Mouse (Mus musculus) hindbrain, embryonic 14.5 days (tissue): ENCODE results near the gene Tmem50b. TPM values are rescaled to one million over a fixed set of nuclear protein-coding genes. Genes with fewer than 3 reads are reported as not detected.

Experiments
- ATAC-seq: fragments of 200-750 bp; cut with Nextera tagmentation; 2 replicates; pipeline ENCODE4 v1.8.0; 2017; ENCODE audit warnings: moderate number of reproducible peaks, mild to moderate bottlenecking, moderate TSS enrichment, moderate library complexity; ENCODE audit not compliant: low FRiP score
- DNase-seq: peaks from one replicate; pipeline ENCODE4 v3.0.0-alpha.2; 2015; ENCODE audit warnings: low spot score
- H3K27ac ChIP-seq: fragments of 300-500 bp; sonication (generic); 2 replicates; pipeline ENCODE4 v1.5.1; 2014; ENCODE audit warnings: mild to moderate bottlenecking, moderate library complexity
- H3K27me3 ChIP-seq: fragments of 300-500 bp; sonication (generic); 2 replicates; pipeline ENCODE4 v1.6.1; 2014; ENCODE audit warnings: mild to moderate bottlenecking, low read length, mixed read lengths; ENCODE audit not compliant: control insufficient read depth, insufficient read depth
- H3K36me3 ChIP-seq: fragments of 300-500 bp; sonication (generic); replicated peaks from 2 replicates; pipeline ENCODE4 v1.6.1; 2014; ENCODE audit not compliant: control insufficient read depth, insufficient read depth
- H3K4me1 ChIP-seq: fragments of 300-500 bp; sonication (generic); replicated peaks from 2 replicates; pipeline ENCODE4 v1.6.1; 2014; ENCODE audit warnings: antibody characterized with exemption, low read length, mixed read lengths; ENCODE audit not compliant: control insufficient read depth, insufficient read depth
- H3K4me2 ChIP-seq: fragments of 300-500 bp; sonication (generic); replicated peaks from 2 replicates; pipeline ENCODE4 v1.6.1; 2014; ENCODE audit warnings: mild to moderate bottlenecking, moderate library complexity
- H3K4me3 ChIP-seq: fragments of 300-500 bp; sonication (generic); replicated peaks from 2 replicates; pipeline ENCODE4 v1.5.1; 2014; ENCODE audit warnings: mild to moderate bottlenecking, low read length
- H3K9ac ChIP-seq: fragments of 300-500 bp; sonication (generic); 2 replicates; pipeline ENCODE4 v1.6.1; 2014
- H3K9me3 ChIP-seq: fragments of 300-500 bp; sonication (generic); 2 replicates; pipeline ENCODE4 v1.6.1; 2016; ENCODE audit warnings: low read length; ENCODE audit not compliant: control insufficient read depth
- WGBS: fragments of 180-500 bp; shearing (Covaris S2); extraction: QIAGEN DNeasy Blood & Tissue Kit; methylation state at CpG from one replicate; pipeline ENCODE4 v1.1.7; 2014; 5-methylcytosine and 5-hydroxymethylcytosine counted together
- polyA plus RNA-seq: library from polyadenylated mRNA; unstranded; fragments of >200 nt; fragmentation: Nextera tagmentation; extraction: Ambion mirVana; gene quantifications from 2 replicates; pipeline ENCODE4 v1.2.1, GENCODE M21; 2014

Gene Tmem50b
- polyA plus RNA-seq, 1 experiment from 2014 or later, result 106 TPM

DNA sequence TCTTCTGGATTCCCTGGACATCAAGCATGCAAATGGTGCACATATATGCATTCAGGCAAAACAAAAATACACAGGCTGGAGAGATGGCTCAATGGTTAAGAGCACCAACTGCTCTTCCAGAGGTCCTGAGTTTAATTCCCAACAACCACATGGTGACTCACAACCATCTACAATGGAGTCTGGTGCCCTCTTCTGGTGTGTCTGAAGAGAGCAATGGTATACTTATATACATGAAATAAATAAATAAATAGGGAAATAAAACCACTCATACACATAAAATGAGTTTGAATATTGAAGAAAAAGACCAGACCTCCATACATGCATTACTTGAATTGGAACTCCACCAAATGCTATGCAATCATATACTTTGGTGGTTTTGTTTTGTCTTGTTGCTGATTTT is 1.6 kb upstream of the Tmem50b start:
- H3K4me2 ChIP-seq, result no peak overlapping the region
- H3K27me3 ChIP-seq, result peaks cover 15% of the 10 kb centered on the region
- no peak overlapping the region for H3K4me3 ChIP-seq
- H3K27ac ChIP-seq, result no peak overlapping the region
- no peak for DNase-seq
- peaks cover 7% of the 10 kb centered on the region for H3K4me1 ChIP-seq
- H3K36me3 ChIP-seq, result no peaks in the 10 kb centered on the region
- no peak for ATAC-seq
- no peaks in the 10 kb centered on the region for H3K9me3 ChIP-seq
- no peak overlapping the region for H3K9ac ChIP-seq

GRCm38 (mm10) chr16:91596779-91597671 is 575 bp downstream of the Tmem50b start:
- ATAC-seq (peak; percentile 3), DNase-seq (peak; percentile 28)
- H3K36me3 ChIP-seq, result no peaks in the 10 kb centered on the region
- H3K9me3 ChIP-seq, result no peaks in the 10 kb centered on the region
- peak overlapping the region; percentile 76 for H3K27ac ChIP-seq
- peak overlapping the region; percentile 79 for H3K4me2 ChIP-seq
- H3K4me1 ChIP-seq, result peaks cover 7% of the 10 kb centered on the region
- WGBS, result under 1% methylated on average over 65 of the region's 75 CpGs
- H3K9ac ChIP-seq, result peak overlapping the region; percentile 84
- peak overlapping the region; percentile 91 for H3K4me3 ChIP-seq
- H3K27me3 ChIP-seq, result peaks cover 15% of the 10 kb centered on the region

GRCm38 (mm10) chr16:91596397-91596778 is 1.2 kb downstream of the Tmem50b start:
- DNase-seq, result no peak
- Histone ChIP-seq H3K27me3 (peaks cover 15% of the 10 kb centered on the region), H3K4me2 (peak overlapping the region; percentile 79), H3K9ac (peak overlapping the region; percentile 84), H3K4me3 (peak overlapping the region; percentile 91), H3K27ac (no peak overlapping the region), H3K4me1 (peaks cover 7% of the 10 kb centered on the region), H3K9me3 (no peaks in the 10 kb centered on the region), H3K36me3 (no peaks in the 10 kb centered on the region)
- WGBS, result 19% methylated on average over 9 of the region's 9 CpGs
- ATAC-seq, result no peak

DNA sequence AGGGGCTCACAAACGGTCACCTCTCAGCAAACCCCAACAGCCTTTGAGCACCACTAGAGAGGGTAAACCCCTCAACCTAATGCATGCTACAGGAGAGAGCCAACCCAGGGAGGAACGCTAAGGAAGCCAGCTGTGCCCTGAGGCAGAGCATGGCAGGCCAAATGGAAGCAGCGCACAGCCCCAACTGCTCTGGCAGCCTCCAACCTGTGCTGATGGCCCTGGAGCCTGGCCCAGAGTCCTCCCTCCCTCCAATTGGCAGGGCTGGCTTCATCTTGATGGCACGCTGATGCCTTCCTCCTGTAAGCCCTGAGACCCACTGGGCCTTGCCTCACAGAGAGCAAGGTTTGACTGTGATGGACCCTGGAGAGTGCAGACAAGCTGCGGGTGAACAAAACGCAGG is 2.5 kb downstream of the Tmem50b start:
- 72% methylated on average over 6 of the region's 6 CpGs for WGBS
- Histone ChIP-seq H3K9me3 (no peaks in the 10 kb centered on the region), H3K27me3 (peaks cover 15% of the 10 kb centered on the region), H3K27ac (no peak overlapping the region), H3K36me3 (no peaks in the 10 kb centered on the region), H3K4me2 (no peak overlapping the region), H3K9ac (no peak overlapping the region), H3K4me3 (no peak overlapping the region), H3K4me1 (peaks cover 7% of the 10 kb centered on the region)
- DNase-seq, result no peak
- no peak for ATAC-seq

- 86% methylated on average over 3 of the region's 3 CpGs for WGBS
- peaks cover 7% of the 10 kb centered on the region for H3K4me1 ChIP-seq
- H3K4me3 ChIP-seq, result no peak overlapping the region
- DNase-seq, result no peak
- H3K9me3 ChIP-seq, result no peaks in the 10 kb centered on the region
- H3K27me3 ChIP-seq, result peaks cover 1% of the 10 kb centered on the region; the same call in 1 of the 2 replicates
- H3K9ac ChIP-seq, result no peak overlapping the region
- no peak overlapping the region for H3K27ac ChIP-seq
- H3K36me3 ChIP-seq, result no peaks in the 10 kb centered on the region
- H3K4me2 ChIP-seq, result no peak overlapping the region
- ATAC-seq, result no peak
These were observed 4.3 kb downstream of the Tmem50b start for GRCm38 (mm10) chr16:91593262-91593661.

- Histone ChIP-seq H3K4me2 (no peak overlapping the region), H3K4me1 (peaks cover 7% of the 10 kb centered on the region), H3K4me3 (no peak overlapping the region), H3K36me3 (no peaks in the 10 kb centered on the region), H3K27me3 (no peaks in the 10 kb centered on the region), H3K27ac (no peak overlapping the region), H3K9ac (no peak overlapping the region), H3K9me3 (no peaks in the 10 kb centered on the region)
- WGBS, result 71% methylated on average over 8 of the region's 8 CpGs
- DNase-seq, result no peak
- ATAC-seq, result no peak
These were observed 5.4 kb downstream of the Tmem50b start for GRCm38 (mm10) chr16:91592162-91592561.

- DNase-seq (no peak), ATAC-seq (no peak)
- WGBS, result 86% methylated on average over 3 of the region's 3 CpGs
- H3K9ac ChIP-seq, result no peak overlapping the region
- no peaks in the 10 kb centered on the region for H3K9me3 ChIP-seq
- H3K36me3 ChIP-seq, result peaks cover 21% of the 10 kb centered on the region
- no peaks in the 10 kb centered on the region for H3K4me1 ChIP-seq
- H3K4me2 ChIP-seq, result no peak overlapping the region
- H3K27me3 ChIP-seq, result no peaks in the 10 kb centered on the region
- H3K4me3 ChIP-seq, result no peak overlapping the region
- H3K27ac ChIP-seq, result no peak overlapping the region
These were observed 8.9 kb downstream of the Tmem50b start for GRCm38 (mm10) chr16:91588703-91589102.

DNA sequence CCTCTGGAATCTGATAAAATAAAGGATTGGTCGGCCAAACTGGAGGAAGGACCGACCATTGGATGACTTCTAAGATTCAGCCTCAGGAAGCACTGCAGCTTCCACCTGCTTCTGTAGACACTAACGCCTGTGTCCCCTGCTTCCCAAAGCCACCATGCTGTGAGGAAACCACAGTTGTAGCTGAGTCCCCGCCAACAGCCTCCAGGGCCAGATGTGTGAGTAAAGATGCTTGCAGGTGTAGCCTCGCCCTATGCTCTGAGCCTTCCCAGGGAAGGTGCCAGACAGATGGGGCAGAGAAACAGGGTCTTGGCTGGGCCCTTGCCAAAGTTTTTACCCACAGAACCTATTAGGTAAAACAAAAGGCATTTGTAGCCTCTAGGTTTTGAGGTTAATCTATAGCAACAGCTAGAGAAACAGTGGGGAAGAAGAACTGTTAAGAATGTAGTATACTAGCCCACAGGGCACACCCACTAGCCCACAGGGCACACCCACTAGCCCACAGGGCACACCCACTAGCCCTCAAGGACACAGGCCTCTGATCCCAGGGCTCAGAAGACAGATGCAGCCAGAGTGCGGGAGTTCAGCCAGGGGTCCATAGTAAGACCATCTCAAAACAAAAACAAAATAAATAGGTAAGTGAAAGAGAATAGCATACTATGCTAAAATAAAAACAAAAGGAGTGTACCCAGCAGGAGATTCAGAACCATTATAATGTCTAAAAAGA is 9.7 kb downstream of the Tmem50b start:
- no peak overlapping the region for H3K4me3 ChIP-seq
- no peak overlapping the region for H3K9ac ChIP-seq
- H3K9me3 ChIP-seq, result no peaks in the 10 kb centered on the region
- no peak overlapping the region for H3K27ac ChIP-seq
- H3K36me3 ChIP-seq, result peaks cover 21% of the 10 kb centered on the region
- no peak for DNase-seq
- no peak for ATAC-seq
- no peak overlapping the region for H3K4me2 ChIP-seq
- no peaks in the 10 kb centered on the region for H3K27me3 ChIP-seq
- 58% methylated on average over 6 of the region's 6 CpGs for WGBS
- H3K4me1 ChIP-seq, result no peaks in the 10 kb centered on the region

DNA sequence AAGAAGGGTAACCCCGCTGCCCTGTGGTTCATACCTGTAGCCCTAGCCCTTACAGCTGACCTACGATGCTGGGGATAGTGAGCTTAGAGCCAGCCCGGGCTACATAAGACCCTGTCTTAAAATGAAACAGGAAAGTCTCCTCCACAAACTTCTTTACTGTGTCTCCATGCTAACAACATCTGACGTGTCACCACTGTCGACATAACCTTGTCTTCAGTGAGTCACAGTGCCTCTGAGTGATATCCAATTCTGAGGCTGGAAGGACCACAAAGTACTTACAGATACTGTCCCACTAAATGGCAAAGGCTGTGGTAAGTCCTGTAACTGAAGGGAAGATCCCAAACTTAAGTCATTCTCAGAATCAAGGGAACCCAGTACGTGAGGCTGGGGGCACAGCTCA is 11.4 kb downstream of the Tmem50b start:
- Histone ChIP-seq H3K27ac (no peak overlapping the region), H3K27me3 (no peaks in the 10 kb centered on the region), H3K4me2 (no peak overlapping the region), H3K36me3 (peaks cover 28% of the 10 kb centered on the region), H3K9me3 (no peaks in the 10 kb centered on the region), H3K4me3 (no peak overlapping the region), H3K9ac (no peak overlapping the region), H3K4me1 (no peaks in the 10 kb centered on the region)
- no peak for ATAC-seq
- no peak for DNase-seq
- 94% methylated on average over 6 of the region's 6 CpGs for WGBS
